ENCODE assay signal across 10 mouse cellular contexts in the genomic region with DNA sequence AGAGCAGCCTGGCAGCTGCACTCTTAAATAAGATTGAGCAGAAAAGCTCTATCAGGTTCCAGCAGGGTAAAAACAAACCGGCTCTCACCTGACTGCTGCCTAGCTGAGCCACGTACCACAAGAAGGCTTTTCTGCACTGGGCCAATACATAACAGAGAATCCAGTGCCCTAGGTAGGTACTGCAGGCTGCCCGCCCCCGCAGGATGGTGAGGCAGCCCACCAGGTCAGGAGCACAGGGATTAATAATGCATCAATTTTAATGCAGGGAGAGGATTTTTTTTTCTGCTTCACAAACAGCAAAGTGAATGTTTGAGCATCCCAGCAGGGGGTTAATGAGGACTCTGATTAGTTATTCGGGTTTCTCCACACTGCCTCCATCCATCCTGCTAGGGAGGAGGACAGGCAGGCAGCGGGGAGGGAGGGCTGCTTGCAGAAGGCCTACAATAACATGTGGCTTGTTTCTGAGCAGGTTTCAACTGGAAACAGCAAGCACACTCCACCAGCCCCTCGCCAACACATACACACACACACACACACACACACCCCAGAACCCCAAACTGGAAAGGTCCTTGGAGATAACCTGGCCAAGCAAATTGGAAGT.
A peak's percentile ranks its signal among the peaks of the same experiment; 100 is the strongest.
DNase-seq lines count a peak whose midpoint lies in the region; ATAC-seq and TF ChIP-seq lines count a peak whose summit lies in the region.
"Had no signal": no experiment of that assay in that cellular context is flagged by ENCODE, and none has a peak within 500 bp of the region (broad histone marks: within the 10 kb centered on the region; RNA-seq: fewer than 3 reads in every experiment).

No protein-coding gene starts in this region.

- no peaks in the 10 kb centered on the region for H3K27me3 ChIP-seq in forebrain, embryonic 11.5 days (ENCODE audit: control insufficient read depth, insufficient read depth, low read length)
- no peaks in the 10 kb centered on the region for H3K27me3 ChIP-seq in hindbrain, postnatal 0 days (ENCODE audit: insufficient read depth, low read length)

- no peaks in the 10 kb centered on the region for H3K36me3 ChIP-seq in forebrain, embryonic 11.5 days (ENCODE audit: control insufficient read depth, insufficient read depth, low read length)
- no peaks in the 10 kb centered on the region for H3K36me3 ChIP-seq in hindbrain, postnatal 0 days (ENCODE audit: insufficient read depth, low read length)

- peak overlapping the region; percentile 20; the same call in 1 of the 2 replicates for H3K9ac ChIP-seq in forebrain, embryonic 11.5 days (ENCODE audit: low read length)
- no peak overlapping the region for H3K9ac ChIP-seq in hindbrain, postnatal 0 days (replicated peaks; ENCODE audit: low read length)

- ATAC-seq in forebrain, embryonic 11.5 days (replicated peaks; ENCODE audit: low FRiP score) = peak; percentile 84
- peak; percentile 85 for ATAC-seq in hindbrain, postnatal 0 days

- H3K4me3 ChIP-seq in forebrain, embryonic 11.5 days (ENCODE audit: low read depth, low read length) = no peak overlapping the region
- no peak overlapping the region for H3K4me3 ChIP-seq in hindbrain, postnatal 0 days (ENCODE audit: low read length)

- 18% methylated on average over 7 of the region's 7 CpGs for WGBS in forebrain, embryonic 11.5 days
- 22% methylated on average over 7 of the region's 7 CpGs for whole genome bisulfite sequencing in hindbrain, postnatal 0 days

- TF ChIP-seq CTCF in hindbrain, postnatal 0 days (IDR thresholded peaks at IDR 0.05; ENCODE audit: low read depth) = 0 out of 2 replicates have a peak, but pooled peaks have one; percentile 16

- no peak overlapping the region for H3K4me2 ChIP-seq in forebrain, embryonic 11.5 days (ENCODE audit: low read depth, low read length, severe bottlenecking)
- H3K4me2 ChIP-seq in hindbrain, postnatal 0 days (ENCODE audit: low read depth, low read length) = no peak overlapping the region

- H3K27ac ChIP-seq in forebrain, embryonic 11.5 days (ENCODE audit: low read depth, low read length) = peak overlapping the region; percentile 53
- peak overlapping the region; percentile 70 for H3K27ac ChIP-seq in hindbrain, postnatal 0 days

- H3K4me1 ChIP-seq in forebrain, embryonic 11.5 days (replicated peaks; ENCODE audit: control insufficient read depth, insufficient read depth, low read length) = peaks cover 19% of the 10 kb centered on the region
- H3K4me1 ChIP-seq in hindbrain, postnatal 0 days (ENCODE audit: insufficient read depth, low read length) = peaks cover 3% of the 10 kb centered on the region; the same call in 1 of the 2 replicates

- peak; percentile 34 to 35 for DNase-seq in layer of hippocampus, postnatal 10 days (ENCODE audit: low spot score in 2 of 2)
- DNase-seq in layer of hippocampus, adult 9-10 months (ENCODE audit: low spot score) = no peak
- peak; percentile 72 for DNase-seq in forebrain, embryonic 11.5 days (ENCODE audit: low spot score)
- DNase-seq in hindbrain, postnatal 0 days (ENCODE audit: low spot score) = peak; percentile 80
- peak; percentile 91 for DNase-seq in retina, embryonic 14.5 days (ENCODE audit: low spot score)
- DNase-seq in adrenal gland, adult (ENCODE audit: inconsistent age in 2 of 2, low spot score in 1 of 2) = no peak
- DNase-seq in gastrocnemius, postnatal 25 days = no peak
- no peak for DNase-seq in lung, postnatal 10 days
- DNase-seq: cerebellum, postnatal 36 days; gastrocnemius, postnatal 14 days had no signal

- no peaks in the 10 kb centered on the region for H3K9me3 ChIP-seq in forebrain, embryonic 11.5 days (ENCODE audit: control insufficient read depth, low read length)
- no peaks in the 10 kb centered on the region for H3K9me3 ChIP-seq in hindbrain, postnatal 0 days (ENCODE audit: low read length)

Comparison
In these comparisons a context has a peak if more than half of its experiments do, and no peak if none do; other contexts are left out.
1. DNase-seq: peak in layer of hippocampus, postnatal 10 days (2 of 2), forebrain, embryonic 11.5 days (single experiment), hindbrain, postnatal 0 days (single experiment) and retina, embryonic 14.5 days (single experiment); none in layer of hippocampus, adult 9-10 months (single experiment), adrenal gland, adult (0 of 2), gastrocnemius, postnatal 25 days (single experiment) and lung, postnatal 10 days (single experiment).